Mouse (Mus musculus): ENCODE measurements around the gene Fabp6.

Gene Fabp6

GRCm38 (mm10) chr11:43548148-43548547, 53.2 kb downstream of the Fabp6 start:
- DNase-seq (ENCODE audit: inconsistent ontology term), result peak; percentile 94

DNA sequence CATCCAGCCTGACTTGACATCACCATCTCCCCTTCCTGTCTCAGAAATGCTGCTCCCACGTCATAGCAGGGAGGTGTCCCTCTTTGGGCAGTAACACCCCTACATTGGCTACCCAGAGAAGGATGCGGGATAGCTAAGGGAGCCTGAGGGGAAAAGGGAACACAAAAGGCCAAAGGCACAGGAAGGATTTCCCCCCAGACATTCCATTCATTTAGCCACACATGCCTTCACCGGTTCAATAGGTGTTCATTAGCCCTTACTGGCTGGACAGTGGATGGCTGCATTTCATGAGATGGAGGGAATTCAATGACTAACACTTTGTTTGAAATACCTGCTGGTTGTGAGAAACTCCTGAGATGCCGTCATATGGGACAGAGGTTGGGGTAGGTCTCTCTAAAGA, 54.7 kb downstream of the Fabp6 start:
- DNase-seq (ENCODE audit: inconsistent ontology term), result peak; percentile 98
